Mouse (Mus musculus): ENCODE measurements around the gene Alms1. TPM values are rescaled to one million over a fixed set of nuclear protein-coding genes. Genes with fewer than 3 reads are reported as not detected.

The Alms1 gene
- polyA plus RNA-seq, 1 experiment from 2014 or later, result 7.6 TPM

Small RNA genes within 50 kb of the gene (microRNA-seq; reads per million reads assigned to microRNA genes)
- not detected for gene Gm27317 (ENCODE audit: borderline number of aligned reads)

Other genes starting within 250 kb of the Alms1 start
- 3.1 TPM in 2 replicates for gene Rab11fip5, start 212.9 kb upstream of the Alms1 start, polyA plus RNA-seq (2014; fragmentation: Nextera tagmentation; extraction: Ambion mirVana)
- not detected in 2 replicates for gene Noto, start 163.6 kb upstream of the Alms1 start, polyA plus RNA-seq (2014; fragmentation: Nextera tagmentation; extraction: Ambion mirVana)
- 56.3 and 56.4 TPM in 2 replicates for gene Smyd5, start 155.5 kb upstream of the Alms1 start, polyA plus RNA-seq (2014; fragmentation: Nextera tagmentation; extraction: Ambion mirVana)
- 713 and 720 TPM in 2 replicates for gene Cct7, start 136.0 kb upstream of the Alms1 start, polyA plus RNA-seq (2014; fragmentation: Nextera tagmentation; extraction: Ambion mirVana)
- 23.5 and 23.7 TPM in 2 replicates for gene Pradc1, start 135.6 kb upstream of the Alms1 start, polyA plus RNA-seq (2014; fragmentation: Nextera tagmentation; extraction: Ambion mirVana)
- 0.35 and 0.54 TPM in 2 replicates for gene Fbxo41, start 84.5 kb upstream of the Alms1 start, polyA plus RNA-seq (2014; fragmentation: Nextera tagmentation; extraction: Ambion mirVana)
- gene Egr4, start 73.9 kb upstream of the Alms1 start, polyA plus RNA-seq (2014; fragmentation: Nextera tagmentation; extraction: Ambion mirVana), result not detected in 2 replicates
- gene Nat8f7, start 125.7 kb downstream of the Alms1 start, polyA plus RNA-seq (2014; fragmentation: Nextera tagmentation; extraction: Ambion mirVana), result not detected in 2 replicates
- gene Nat8f3, start 178.2 kb downstream of the Alms1 start, polyA plus RNA-seq (2014; fragmentation: Nextera tagmentation; extraction: Ambion mirVana), result not detected in 2 replicates
- not detected in 2 replicates for gene Nat8f6, start 233.4 kb downstream of the Alms1 start, polyA plus RNA-seq (2014; fragmentation: Nextera tagmentation; extraction: Ambion mirVana)
- not detected in 2 replicates for gene Nat8f5, start 233.4 kb downstream of the Alms1 start, polyA plus RNA-seq (2014; fragmentation: Nextera tagmentation; extraction: Ambion mirVana)
- gene Nat8, start 244.6 kb downstream of the Alms1 start, polyA plus RNA-seq (2014; fragmentation: Nextera tagmentation; extraction: Ambion mirVana), result not detected in 2 replicates